10 mouse cellular contexts compared by ENCODE assay signal in genomic region chr7:112319419-112319818, GRCm38 (mm10).
DNase-seq lines count a peak whose midpoint lies in the region; ATAC-seq lines count a peak whose summit lies in the region.
"Had no signal": no experiment of that assay in that cellular context is flagged by ENCODE, and none has a peak within 500 bp of the region (broad histone marks: within the 10 kb centered on the region; RNA-seq: fewer than 3 reads in every experiment).

No protein-coding gene starts in this region.

- ATAC-seq in midbrain, embryonic 14.5 days (ENCODE audit: low FRiP score, low TSS enrichment): no peak
- ATAC-seq in midbrain, embryonic 11.5 days (ENCODE audit: low FRiP score): no peak
- 0 out of 2 replicates have a peak, but pooled peaks have one; percentile 15 for ATAC-seq in embryonic facial prominence, embryonic 14.5 days (ENCODE audit: low read depth)
- ATAC-seq in limb, embryonic 13.5 days (ENCODE audit: low FRiP score, low read depth): peak; percentile 55; the same call in 1 of the 2 replicates

- H3K36me3 ChIP-seq in midbrain, embryonic 14.5 days (ENCODE audit: control insufficient read depth, insufficient read depth, low read length): no peaks in the 10 kb centered on the region
- H3K36me3 ChIP-seq in midbrain, embryonic 11.5 days (ENCODE audit: control insufficient read depth, insufficient read depth, low read length): no peaks in the 10 kb centered on the region
- H3K36me3 ChIP-seq in embryonic facial prominence, embryonic 14.5 days (ENCODE audit: control insufficient read depth, insufficient read depth, low read length): no peaks in the 10 kb centered on the region
- no peaks in the 10 kb centered on the region for H3K36me3 ChIP-seq in limb, embryonic 13.5 days
- H3K36me3 ChIP-seq in forebrain, embryonic 10.5 days (replicated peaks): no peaks in the 10 kb centered on the region
- H3K36me3 ChIP-seq: hindbrain, embryonic 10.5 days had no signal

- peak; percentile 48 to 62 for DNase-seq in heart, adult 18-20 months
- DNase-seq in heart, adult 11 months: no peak
- peak; percentile 20 for DNase-seq in midbrain, embryonic 14.5 days
- no peak for DNase-seq in midbrain, embryonic 11.5 days (ENCODE audit: low spot score, missing footprints)
- DNase-seq in embryonic facial prominence, embryonic 14.5 days (ENCODE audit: low spot score): peak; percentile 59
- DNase-seq in forebrain, embryonic 10.5 days (ENCODE audit: extremely low spot score, low spot score): no peak
- DNase-seq in embryo, embryonic 9.5 days (ENCODE audit: extremely low spot score): no peak
- DNase-seq: lung, postnatal 36 days had no signal

- no peak overlapping the region for H3K9ac ChIP-seq in midbrain, embryonic 14.5 days (replicated peaks; ENCODE audit: low read length)
- H3K9ac ChIP-seq in midbrain, embryonic 11.5 days (ENCODE audit: low read length): no peak overlapping the region
- H3K9ac ChIP-seq in embryonic facial prominence, embryonic 14.5 days (ENCODE audit: low read depth, low read length): no peak overlapping the region
- H3K9ac ChIP-seq in limb, embryonic 13.5 days: no peak overlapping the region

- H3K4me1 ChIP-seq in midbrain, embryonic 14.5 days (ENCODE audit: control insufficient read depth, insufficient read depth, low read length): no peaks in the 10 kb centered on the region
- no peaks in the 10 kb centered on the region for H3K4me1 ChIP-seq in midbrain, embryonic 11.5 days (ENCODE audit: control insufficient read depth, insufficient read depth, low read length)
- H3K4me1 ChIP-seq in embryonic facial prominence, embryonic 14.5 days (ENCODE audit: control insufficient read depth, insufficient read depth, low read length): peaks cover 19% of the 10 kb centered on the region
- peaks cover 34% of the 10 kb centered on the region for H3K4me1 ChIP-seq in limb, embryonic 13.5 days
- no peaks in the 10 kb centered on the region for H3K4me1 ChIP-seq in forebrain, embryonic 10.5 days
- H3K4me1 ChIP-seq: hindbrain, embryonic 10.5 days had no signal

- H3K9me3 ChIP-seq in midbrain, embryonic 14.5 days (ENCODE audit: control insufficient read depth, low read length): no peaks in the 10 kb centered on the region
- no peaks in the 10 kb centered on the region for H3K9me3 ChIP-seq in midbrain, embryonic 11.5 days (ENCODE audit: control insufficient read depth, low read length)
- H3K9me3 ChIP-seq in embryonic facial prominence, embryonic 14.5 days (ENCODE audit: control insufficient read depth, low read length): no peaks in the 10 kb centered on the region
- H3K9me3 ChIP-seq in limb, embryonic 13.5 days: no peaks in the 10 kb centered on the region; the same call in 1 of the 2 replicates
- H3K9me3 ChIP-seq in forebrain, embryonic 10.5 days: no peaks in the 10 kb centered on the region
- H3K9me3 ChIP-seq: hindbrain, embryonic 10.5 days had no signal

- no peak overlapping the region for H3K4me2 ChIP-seq in midbrain, embryonic 14.5 days (ENCODE audit: low read length)
- no peak overlapping the region for H3K4me2 ChIP-seq in midbrain, embryonic 11.5 days
- no peak overlapping the region for H3K4me2 ChIP-seq in embryonic facial prominence, embryonic 14.5 days (ENCODE audit: low read depth, low read length)
- H3K4me2 ChIP-seq in limb, embryonic 13.5 days (replicated peaks): no peak overlapping the region; the same call in 1 of the 2 replicates

- H3K4me3 ChIP-seq in midbrain, embryonic 14.5 days (replicated peaks; ENCODE audit: low read depth, low read length): no peak overlapping the region
- no peak overlapping the region for H3K4me3 ChIP-seq in midbrain, embryonic 11.5 days (ENCODE audit: low read depth, low read length)
- no peak overlapping the region for H3K4me3 ChIP-seq in embryonic facial prominence, embryonic 14.5 days (ENCODE audit: low read depth, low read length)
- H3K4me3 ChIP-seq in limb, embryonic 13.5 days: no peak overlapping the region
- H3K4me3 ChIP-seq in forebrain, embryonic 10.5 days: no peak overlapping the region
- H3K4me3 ChIP-seq: hindbrain, embryonic 10.5 days had no signal

- H3K27ac ChIP-seq in midbrain, embryonic 14.5 days (replicated peaks; ENCODE audit: low read depth, low read length): no peak overlapping the region
- H3K27ac ChIP-seq in midbrain, embryonic 11.5 days (ENCODE audit: low read depth, low read length): no peak overlapping the region
- H3K27ac ChIP-seq in embryonic facial prominence, embryonic 14.5 days (replicated peaks; ENCODE audit: low read depth, low read length): no peak overlapping the region
- H3K27ac ChIP-seq in limb, embryonic 13.5 days: no peak overlapping the region
- H3K27ac ChIP-seq in forebrain, embryonic 10.5 days: no peak overlapping the region
- H3K27ac ChIP-seq: hindbrain, embryonic 10.5 days had no signal

- WGBS in midbrain, embryonic 14.5 days: 84% methylated on average over 4 of the region's 4 CpGs
- WGBS in midbrain, embryonic 11.5 days: 89% methylated on average over 4 of the region's 4 CpGs
- WGBS in embryonic facial prominence, embryonic 14.5 days: 37% methylated on average over 4 of the region's 4 CpGs
- WGBS in limb, embryonic 13.5 days: 16% methylated on average over 4 of the region's 4 CpGs
- WGBS in forebrain, embryonic 10.5 days: 90% methylated on average over 4 of the region's 4 CpGs

- H3K27me3 ChIP-seq in midbrain, embryonic 14.5 days (ENCODE audit: control insufficient read depth, insufficient read depth, low read length): no peaks in the 10 kb centered on the region
- H3K27me3 ChIP-seq in midbrain, embryonic 11.5 days (ENCODE audit: control insufficient read depth, insufficient read depth, low read length): no peaks in the 10 kb centered on the region
- H3K27me3 ChIP-seq in embryonic facial prominence, embryonic 14.5 days (replicated peaks; ENCODE audit: control insufficient read depth, insufficient read depth, low read length): no peaks in the 10 kb centered on the region
- H3K27me3 ChIP-seq in limb, embryonic 13.5 days: peaks cover 22% of the 10 kb centered on the region; the same call in 1 of the 2 replicates
- H3K27me3 ChIP-seq in forebrain, embryonic 10.5 days (ENCODE audit: poor library complexity, severe bottlenecking): no peaks in the 10 kb centered on the region

Comparison
In these comparisons a context has a peak if more than half of its experiments do, and no peak if none do; other contexts are left out.
1. DNase-seq: peak in heart, adult 18-20 months (2 of 2), midbrain, embryonic 14.5 days (single experiment) and embryonic facial prominence, embryonic 14.5 days (single experiment); none in heart, adult 11 months (single experiment), midbrain, embryonic 11.5 days (single experiment), forebrain, embryonic 10.5 days (single experiment) and embryo, embryonic 9.5 days (single experiment).
2. ATAC-seq: peak in embryonic facial prominence, embryonic 14.5 days (single experiment) and limb, embryonic 13.5 days (single experiment); none in midbrain, embryonic 14.5 days (single experiment) and midbrain, embryonic 11.5 days (single experiment).